Mouse (Mus musculus) forebrain, embryonic 11.5 days (tissue): ENCODE measurements around the gene Sntb2. TPM values are rescaled to one million over a fixed set of nuclear protein-coding genes. Genes with fewer than 3 reads are reported as not detected.
"Not testable (repeated sequence)": the region's sequence is repeated elsewhere in the genome, so short reads cannot be mapped to it uniquely, and the experiment has no call there.

Experiments
- ATAC-seq: fragments of 200-750 bp; cut with Nextera tagmentation; replicated peaks from 2 replicates; pipeline ENCODE4 v1.8.0; 2017; ENCODE audit warnings: moderate TSS enrichment; ENCODE audit not compliant: low FRiP score
- DNase-seq: peaks from one replicate; pipeline ENCODE4 v3.0.0-alpha.2; 2017; ENCODE audit warnings: low spot score
- H3K27ac ChIP-seq: fragments of 300-500 bp; sonication (generic); 2 replicates; pipeline ENCODE4 v1.5.1; 2014; ENCODE audit warnings: low read depth, low read length
- H3K27me3 ChIP-seq: fragments of 300-500 bp; sonication (generic); 2 replicates; pipeline ENCODE4 v1.6.1; 2014; ENCODE audit warnings: mild to moderate bottlenecking, low read length, mixed read lengths; ENCODE audit not compliant: control insufficient read depth, insufficient read depth
- H3K36me3 ChIP-seq: fragments of 300-500 bp; sonication (generic); 2 replicates; pipeline ENCODE4 v1.6.1; 2014; ENCODE audit warnings: mild to moderate bottlenecking, low read length, moderate library complexity, mixed read lengths; ENCODE audit not compliant: control insufficient read depth, insufficient read depth
- H3K4me1 ChIP-seq: fragments of 300-500 bp; sonication (generic); replicated peaks from 2 replicates; pipeline ENCODE4 v1.6.1; 2014; ENCODE audit warnings: low read length, mixed read lengths; ENCODE audit not compliant: control insufficient read depth, insufficient read depth
- H3K4me2 ChIP-seq: fragments of 300-500 bp; sonication (generic); 2 replicates; pipeline ENCODE4 v1.6.1; 2014; ENCODE audit warnings: low read depth, mild to moderate bottlenecking, low read length, moderate library complexity, mixed read lengths; ENCODE audit not compliant: severe bottlenecking
- H3K4me3 ChIP-seq: fragments of 300-500 bp; sonication (generic); 2 replicates; pipeline ENCODE4 v1.5.1; 2014; ENCODE audit warnings: low read depth, low read length
- H3K9ac ChIP-seq: fragments of 300-500 bp; sonication (generic); 2 replicates; pipeline ENCODE4 v1.6.1; 2014; ENCODE audit warnings: low read length
- H3K9me3 ChIP-seq: fragments of 300-500 bp; sonication (generic); 2 replicates; pipeline ENCODE4 v1.6.1; 2016; ENCODE audit warnings: low read length, mixed read lengths; ENCODE audit not compliant: control insufficient read depth
- WGBS: fragments of 180-500 bp; shearing (Covaris S2); extraction: QIAGEN DNeasy Blood & Tissue Kit; methylation state at CpG from one replicate; pipeline ENCODE4 v1.1.7; 2014; 5-methylcytosine and 5-hydroxymethylcytosine counted together
- polyA plus RNA-seq: library from polyadenylated mRNA; unstranded; fragments of >200 nt; fragmentation: Nextera tagmentation; extraction: Ambion mirVana; gene quantifications from 2 replicates; pipeline ENCODE4 v1.2.1, GENCODE M21; 2014

Gene Sntb2
- polyA plus RNA-seq, 1 experiment from 2014 or later, result 9.5 TPM

DNA sequence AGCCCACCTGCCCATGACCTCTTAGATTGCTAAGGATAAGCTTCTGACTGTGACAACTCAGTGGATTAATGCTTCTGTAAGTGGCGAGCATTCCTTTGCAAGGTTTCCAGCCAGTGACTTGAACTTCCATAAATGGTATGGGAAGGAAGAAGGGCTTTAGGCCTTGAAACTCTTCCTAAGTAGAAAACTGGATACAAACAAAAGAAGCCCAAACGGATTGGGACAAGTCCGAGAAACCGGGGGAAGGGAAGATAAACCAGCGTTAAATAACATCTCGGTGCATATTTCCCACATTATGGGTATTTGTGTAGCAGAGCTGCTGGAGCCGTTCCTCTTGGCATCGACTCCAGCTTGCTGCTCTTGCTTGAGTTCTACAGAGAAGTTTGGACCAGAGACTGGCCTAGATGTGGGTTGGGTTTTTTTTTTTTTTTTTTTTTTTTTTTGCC, 10.6 kb upstream of the Sntb2 start:
- H3K36me3 ChIP-seq, result peaks cover 9% of the 10 kb centered on the region; the same call in 1 of the 2 replicates
- DNase-seq, result no peak
- no peak overlapping the region for H3K27ac ChIP-seq
- no peaks in the 10 kb centered on the region for H3K27me3 ChIP-seq
- no peak for ATAC-seq
- H3K9me3 ChIP-seq, result no peaks in the 10 kb centered on the region
- 88% methylated on average over 8 of the region's 8 CpGs for WGBS
- no peak overlapping the region for H3K4me2 ChIP-seq
- no peak overlapping the region for H3K4me3 ChIP-seq
- no peaks in the 10 kb centered on the region for H3K4me1 ChIP-seq
- H3K9ac ChIP-seq, result no peak overlapping the region

DNA sequence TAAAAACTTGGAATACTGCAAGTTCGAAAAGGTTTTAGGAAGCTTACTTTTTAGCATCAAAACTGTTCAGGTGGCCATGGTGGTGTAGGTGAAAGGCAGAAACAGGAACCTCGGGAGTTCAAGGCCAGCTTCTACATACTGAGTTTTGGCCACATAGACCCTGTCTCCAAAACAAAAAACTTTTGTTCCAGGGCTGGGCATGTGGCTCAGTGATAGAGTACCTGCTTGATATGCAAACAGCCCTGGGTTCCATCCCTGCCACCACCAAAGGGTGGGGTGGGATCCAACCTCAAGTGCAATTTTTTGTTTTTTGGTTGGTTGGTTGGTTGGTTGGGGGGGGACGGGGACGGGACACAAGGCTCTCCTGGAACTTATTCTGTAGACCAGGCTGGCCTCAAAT, 10.1 kb upstream of the Sntb2 start:
- WGBS, result 94% methylated on average over 4 of the region's 4 CpGs
- H3K36me3 ChIP-seq, result peaks cover 6% of the 10 kb centered on the region; the same call in 1 of the 2 replicates
- no peaks in the 10 kb centered on the region for H3K9me3 ChIP-seq

DNA sequence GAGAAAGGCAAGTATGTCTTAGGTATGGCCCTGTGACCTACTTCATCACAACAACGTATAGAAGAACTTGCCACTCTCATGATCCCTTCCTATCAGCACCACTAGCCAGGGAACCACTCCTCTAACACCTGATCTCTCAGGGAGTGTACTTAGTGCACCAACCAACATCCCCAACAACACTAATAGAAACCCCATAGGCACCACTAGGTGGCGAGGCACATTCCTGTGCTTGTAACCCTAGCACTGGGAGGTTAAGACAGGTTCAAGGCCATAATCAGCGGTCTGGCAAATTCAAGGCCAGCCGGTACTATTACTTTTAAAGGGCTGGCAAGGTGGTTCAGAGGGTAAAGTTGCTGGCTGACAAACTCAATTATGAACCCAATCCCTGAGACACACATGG, 8.3 kb upstream of the Sntb2 start:
- no peaks in the 10 kb centered on the region for H3K27me3 ChIP-seq
- H3K27ac ChIP-seq, result no peak overlapping the region
- H3K9ac ChIP-seq, result no peak overlapping the region
- H3K9me3 ChIP-seq, result no peaks in the 10 kb centered on the region
- DNase-seq, result no peak
- no peak overlapping the region for H3K4me2 ChIP-seq
- H3K4me3 ChIP-seq, result no peak overlapping the region
- H3K4me1 ChIP-seq, result peaks cover under 1% of the 10 kb centered on the region; the same call in 1 of the 2 replicates
- 51% methylated on average over 4 of the region's 4 CpGs for WGBS
- no peak for ATAC-seq
- H3K36me3 ChIP-seq, result peaks cover 3% of the 10 kb centered on the region; the same call in 1 of the 2 replicates

More for the DNA sequence above, 10.1 kb upstream of the Sntb2 start:
- Histone ChIP-seq H3K27me3 (no peaks in the 10 kb centered on the region), H3K4me3 (no peak overlapping the region), H3K4me2 (no peak overlapping the region), H3K27ac (no peak overlapping the region), H3K4me1 (no peaks in the 10 kb centered on the region), H3K9ac (no peak overlapping the region)
- ATAC-seq (no peak), DNase-seq (no peak)

- not testable (repeated sequence) for ATAC-seq
- 94% methylated on average over 10 of the region's 11 CpGs for WGBS
Measured at GRCm38 (mm10) chr8:106928182-106928581, 7.4 kb upstream of the Sntb2 start.

DNA sequence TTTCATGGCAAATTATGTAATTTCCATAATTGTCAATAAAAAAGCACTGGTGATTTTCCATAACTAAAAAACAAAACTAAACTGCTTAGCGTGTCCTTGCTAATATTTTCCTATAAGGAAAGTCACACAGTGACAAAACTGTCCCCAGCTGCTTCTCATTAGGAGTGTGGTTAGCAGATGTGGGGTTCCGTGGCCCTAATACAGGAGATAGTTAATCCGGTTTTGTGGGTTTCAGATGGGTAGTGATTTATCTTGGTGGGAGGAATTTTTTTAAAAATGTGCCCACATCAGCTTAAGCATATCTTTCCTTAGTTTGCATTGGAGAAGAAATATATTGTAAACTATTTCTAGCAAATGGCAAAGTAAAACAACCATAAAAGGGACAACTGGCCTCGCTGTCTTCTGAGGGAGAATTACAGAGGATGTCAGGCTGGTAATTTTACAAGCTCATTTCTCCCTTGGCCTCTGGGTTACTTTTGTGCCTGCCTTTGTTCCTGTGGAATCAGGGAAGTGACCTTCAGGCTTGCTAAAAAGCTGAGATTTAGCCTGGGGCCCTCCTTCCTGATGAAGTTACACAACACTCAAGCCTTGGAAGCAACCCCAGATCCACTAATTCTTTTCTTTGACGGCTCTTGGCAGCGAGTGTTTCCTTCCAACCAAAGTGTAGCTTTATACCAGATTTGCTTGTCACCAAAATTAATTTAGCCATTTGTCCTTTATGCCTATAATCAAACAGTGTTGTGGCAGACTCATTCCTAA, 6.2 kb upstream of the Sntb2 start:
- Histone ChIP-seq H3K4me1 (peaks cover 6% of the 10 kb centered on the region; the same call in 1 of the 2 replicates), H3K27ac (no peak overlapping the region), H3K27me3 (0 out of 2 replicates have a peak, but pooled peaks cover 3% of the 10 kb centered on the region), H3K9me3 (no peaks in the 10 kb centered on the region), H3K9ac (no peak overlapping the region), H3K4me3 (no peak overlapping the region), H3K36me3 (no peaks in the 10 kb centered on the region), H3K4me2 (no peak overlapping the region)
- DNase-seq (no peak), ATAC-seq (no peak)
- WGBS, result 75% methylated on average over 6 of the region's 6 CpGs

More at GRCm38 (mm10) chr8:106928182-106928581, 7.4 kb upstream of the Sntb2 start:
- not testable (repeated sequence) for H3K4me3 ChIP-seq, H3K4me1 ChIP-seq, H3K36me3 ChIP-seq, H3K9me3 ChIP-seq, H3K9ac ChIP-seq, H3K27ac ChIP-seq, H3K4me2 ChIP-seq, DNase-seq, H3K27me3 ChIP-seq

- H3K36me3 ChIP-seq, result no peaks in the 10 kb centered on the region
- H3K4me1 ChIP-seq, result peaks cover 7% of the 10 kb centered on the region; the same call in 1 of the 2 replicates
- no peak overlapping the region for H3K4me3 ChIP-seq
- DNase-seq, result no peak
- 79% methylated on average over 5 of the region's 5 CpGs for WGBS
- H3K27me3 ChIP-seq, result 0 out of 2 replicates have a peak, but pooled peaks cover 3% of the 10 kb centered on the region
- no peak overlapping the region for H3K27ac ChIP-seq
- H3K9me3 ChIP-seq, result no peaks in the 10 kb centered on the region
- no peak overlapping the region for H3K4me2 ChIP-seq
- H3K9ac ChIP-seq, result no peak overlapping the region
- ATAC-seq, result no peak
Measured at GRCm38 (mm10) chr8:106929921-106930320, 5.6 kb upstream of the Sntb2 start.

DNA sequence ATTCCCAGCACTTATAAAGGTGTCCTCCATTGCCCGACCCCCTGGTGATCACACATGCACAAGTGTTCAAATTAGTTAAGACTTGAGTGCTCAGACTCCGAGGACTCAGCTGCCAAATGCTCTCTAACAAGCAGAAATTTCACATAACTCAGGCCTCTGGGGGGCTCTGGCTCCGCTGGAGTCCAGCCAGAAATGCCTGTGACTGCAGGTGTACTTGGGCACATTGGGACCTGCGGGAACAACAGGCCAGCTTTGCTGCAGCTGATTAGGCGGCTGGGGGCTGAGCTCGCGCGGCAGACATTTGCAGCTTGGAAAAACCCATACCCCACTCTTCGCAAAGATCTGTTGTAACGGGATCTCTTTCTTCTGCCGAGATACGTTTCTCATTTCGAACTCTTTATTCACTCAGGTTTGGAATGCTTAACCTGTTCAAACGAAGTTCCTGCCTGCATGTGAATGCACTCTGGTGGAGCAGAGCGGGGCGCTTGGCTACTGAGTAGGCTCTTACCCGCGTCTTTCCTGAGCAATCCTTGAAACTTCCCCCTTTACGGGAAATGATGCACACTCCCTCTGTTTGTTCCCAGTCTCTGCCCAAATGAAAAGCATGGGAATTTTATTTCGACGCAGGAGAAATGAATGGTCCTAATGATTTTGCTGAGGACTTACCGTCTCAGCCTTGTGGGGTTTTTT, 3.0 kb upstream of the Sntb2 start:
- Histone ChIP-seq H3K27ac (no peak overlapping the region), H3K36me3 (no peaks in the 10 kb centered on the region), H3K9me3 (no peaks in the 10 kb centered on the region), H3K4me3 (0 out of 2 replicates have a peak overlapping the region, but pooled peaks have one; percentile 9), H3K9ac (0 out of 2 replicates have a peak overlapping the region, but pooled peaks have one; percentile 24), H3K27me3 (0 out of 2 replicates have a peak, but pooled peaks cover 3% of the 10 kb centered on the region), H3K4me1 (peaks cover 13% of the 10 kb centered on the region), H3K4me2 (peak overlapping the region; percentile 42)
- DNase-seq (peak; percentile 67), ATAC-seq (no peak)
- whole genome bisulfite sequencing, result 10% methylated on average over 22 of the region's 22 CpGs

DNA sequence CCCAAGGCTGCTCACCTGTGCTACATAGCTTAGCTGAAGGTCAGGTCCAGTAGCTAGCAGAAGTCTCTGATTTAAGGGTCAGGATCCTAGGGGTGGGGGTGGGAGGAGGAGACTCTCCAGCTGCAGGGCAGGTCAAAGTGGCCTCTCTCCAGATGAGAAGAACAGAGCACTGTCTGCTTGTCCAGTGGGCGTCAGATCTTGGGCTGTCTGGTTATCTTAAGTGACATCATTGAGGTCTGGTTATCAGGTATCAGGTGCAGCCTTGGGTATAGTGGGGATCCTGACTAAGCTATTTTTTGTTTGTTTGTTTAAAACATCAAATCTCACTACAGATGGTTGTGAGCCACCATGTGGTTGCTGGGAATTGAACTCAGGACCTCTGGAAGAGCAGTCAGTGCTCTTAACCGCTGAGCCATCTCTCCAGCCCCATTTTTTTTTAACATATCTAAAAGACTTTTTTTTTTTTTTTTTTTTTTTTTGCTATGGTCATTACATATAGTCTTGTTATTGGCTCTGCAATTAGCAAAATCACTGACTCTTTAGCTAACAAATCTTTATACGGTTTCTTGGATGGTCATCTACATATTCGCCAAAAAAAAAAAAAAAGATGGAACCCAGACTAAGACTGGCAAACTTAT, 1.9 kb upstream of the Sntb2 start:
- no peaks in the 10 kb centered on the region for H3K9me3 ChIP-seq
- H3K4me2 ChIP-seq, result no peak overlapping the region
- no peak overlapping the region for H3K27ac ChIP-seq
- no peak overlapping the region for H3K4me3 ChIP-seq
- H3K27me3 ChIP-seq, result 0 out of 2 replicates have a peak, but pooled peaks cover 3% of the 10 kb centered on the region
- no peak overlapping the region for H3K9ac ChIP-seq
- H3K36me3 ChIP-seq, result no peaks in the 10 kb centered on the region
- H3K4me1 ChIP-seq, result peaks cover 14% of the 10 kb centered on the region
- ATAC-seq, result no peak
- WGBS, result 91% methylated on average over 4 of the region's 4 CpGs
- no peak for DNase-seq
